Mouse (Mus musculus): ENCODE results near the gene 2010111I01Rik.

GRCm38 (mm10) chr13:63127516-63127915, 162.8 kb downstream of the 2010111I01Rik start:
- TF ChIP-seq POLR2A (IDR thresholded peaks at IDR 0.05; ENCODE audit: borderline replicate concordance, low read depth, low read length) (no peak), CTCF (IDR thresholded peaks at IDR 0.05; ENCODE audit: low read depth, low read length) (no peak)

All from bone marrow macrophage, adult 2 months (primary cell).